Mouse (Mus musculus): ENCODE data around the gene Capn2. TPM values are rescaled to one million over a fixed set of nuclear protein-coding genes. Genes with fewer than 3 reads are reported as not detected.

Gene Capn2
- polyA plus RNA-seq, 1 experiment from 2014 or later, result 78.3 TPM

GRCm38 (mm10) chr1:182475005-182475796, 42.2 kb downstream of the Capn2 start:
- Histone ChIP-seq H3K9ac (ENCODE audit: low read length) (no peak overlapping the region), H3K9me3 (ENCODE audit: control insufficient read depth, low read length) (no peaks in the 10 kb centered on the region), H3K27me3 (ENCODE audit: control insufficient read depth, insufficient read depth, low read length) (no peaks in the 10 kb centered on the region), H3K36me3 (ENCODE audit: control insufficient read depth, insufficient read depth, low read length) (peaks cover 11% of the 10 kb centered on the region), H3K4me2 (ENCODE audit: low read depth, severe bottlenecking) (no peak overlapping the region), H3K4me1 (ENCODE audit: control insufficient read depth, insufficient read depth, low read length) (no peaks in the 10 kb centered on the region), H3K4me3 (ENCODE audit: low read depth, low read length) (no peak overlapping the region), H3K27ac (replicated peaks; ENCODE audit: low read depth, low read length) (no peak overlapping the region)
- 83% methylated on average over 5 of the region's 5 CpGs for WGBS
- ATAC-seq (ENCODE audit: insufficient number of reproducible peaks, low FRiP score, low TSS enrichment, low read depth) (no peak), DNase-seq (ENCODE audit: low spot score) (no peak)

GRCm38 (mm10) chr1:182465978-182466377, 51.4 kb downstream of the Capn2 start:
- no peak overlapping the region for H3K4me3 ChIP-seq (ENCODE audit: low read depth, low read length)
- H3K4me1 ChIP-seq (ENCODE audit: control insufficient read depth, insufficient read depth, low read length), result no peaks in the 10 kb centered on the region
- H3K27ac ChIP-seq (replicated peaks; ENCODE audit: low read depth, low read length), result no peak overlapping the region
- no peak for DNase-seq (ENCODE audit: low spot score)
- H3K9me3 ChIP-seq (ENCODE audit: control insufficient read depth, low read length), result no peaks in the 10 kb centered on the region
- no peaks in the 10 kb centered on the region for H3K27me3 ChIP-seq (ENCODE audit: control insufficient read depth, insufficient read depth, low read length)
- H3K9ac ChIP-seq (ENCODE audit: low read length), result no peak overlapping the region
- H3K4me2 ChIP-seq (ENCODE audit: low read depth, severe bottlenecking), result no peak overlapping the region
- peaks cover 5% of the 10 kb centered on the region; the same call in 1 of the 2 replicates for H3K36me3 ChIP-seq (ENCODE audit: control insufficient read depth, insufficient read depth, low read length)
- 86% methylated on average over 4 of the region's 4 CpGs for WGBS
- no peak for ATAC-seq (ENCODE audit: insufficient number of reproducible peaks, low FRiP score, low TSS enrichment, low read depth)

GRCm38 (mm10) chr1:182465309-182465708, 52.1 kb downstream of the Capn2 start:
- ATAC-seq (ENCODE audit: insufficient number of reproducible peaks, low FRiP score, low TSS enrichment, low read depth), result no peak
- Histone ChIP-seq H3K9me3 (ENCODE audit: control insufficient read depth, low read length) (no peaks in the 10 kb centered on the region), H3K27me3 (ENCODE audit: control insufficient read depth, insufficient read depth, low read length) (no peaks in the 10 kb centered on the region), H3K4me2 (ENCODE audit: low read depth, severe bottlenecking) (no peak overlapping the region), H3K9ac (ENCODE audit: low read length) (no peak overlapping the region), H3K36me3 (ENCODE audit: control insufficient read depth, insufficient read depth, low read length) (peaks cover 5% of the 10 kb centered on the region; the same call in 1 of the 2 replicates), H3K4me1 (ENCODE audit: control insufficient read depth, insufficient read depth, low read length) (no peaks in the 10 kb centered on the region), H3K27ac (replicated peaks; ENCODE audit: low read depth, low read length) (no peak overlapping the region), H3K4me3 (ENCODE audit: low read depth, low read length) (no peak overlapping the region)
- DNase-seq (ENCODE audit: low spot score), result no peak
- WGBS, result 78% methylated on average over 4 of the region's 4 CpGs

- Histone ChIP-seq H3K4me2 (ENCODE audit: low read depth, severe bottlenecking) (no peak overlapping the region), H3K36me3 (ENCODE audit: control insufficient read depth, insufficient read depth, low read length) (peaks cover 10% of the 10 kb centered on the region; the same call in 1 of the 2 replicates), H3K9ac (ENCODE audit: low read length) (no peak overlapping the region), H3K4me1 (ENCODE audit: control insufficient read depth, insufficient read depth, low read length) (no peaks in the 10 kb centered on the region), H3K27ac (replicated peaks; ENCODE audit: low read depth, low read length) (no peak overlapping the region), H3K27me3 (ENCODE audit: control insufficient read depth, insufficient read depth, low read length) (no peaks in the 10 kb centered on the region), H3K9me3 (ENCODE audit: control insufficient read depth, low read length) (no peaks in the 10 kb centered on the region), H3K4me3 (ENCODE audit: low read depth, low read length) (no peak overlapping the region)
- WGBS, result 96% methylated on average over 10 of the region's 10 CpGs
- DNase-seq (ENCODE audit: low spot score) (no peak), ATAC-seq (ENCODE audit: insufficient number of reproducible peaks, low FRiP score, low TSS enrichment, low read depth) (no peak)
Measured at GRCm38 (mm10) chr1:182461813-182462212, 55.6 kb downstream of the Capn2 start.

- H3K36me3 ChIP-seq (ENCODE audit: control insufficient read depth, insufficient read depth, low read length), result peaks cover 10% of the 10 kb centered on the region; the same call in 1 of the 2 replicates
- H3K27me3 ChIP-seq (ENCODE audit: control insufficient read depth, insufficient read depth, low read length), result no peaks in the 10 kb centered on the region
- no peaks in the 10 kb centered on the region for H3K9me3 ChIP-seq (ENCODE audit: control insufficient read depth, low read length)
- no peak overlapping the region for H3K4me2 ChIP-seq (ENCODE audit: low read depth, severe bottlenecking)
- DNase-seq (ENCODE audit: low spot score) (no peak), ATAC-seq (ENCODE audit: insufficient number of reproducible peaks, low FRiP score, low TSS enrichment, low read depth) (no peak)
- WGBS, result 87% methylated on average over 7 of the region's 7 CpGs
- H3K9ac ChIP-seq (ENCODE audit: low read length), result no peak overlapping the region
- no peak overlapping the region for H3K27ac ChIP-seq (replicated peaks; ENCODE audit: low read depth, low read length)
- no peak overlapping the region for H3K4me3 ChIP-seq (ENCODE audit: low read depth, low read length)
- H3K4me1 ChIP-seq (ENCODE audit: control insufficient read depth, insufficient read depth, low read length), result no peaks in the 10 kb centered on the region
Measured at GRCm38 (mm10) chr1:182461261-182461660, 56.1 kb downstream of the Capn2 start.

- no peaks in the 10 kb centered on the region for H3K9me3 ChIP-seq (ENCODE audit: control insufficient read depth, low read length)
- DNase-seq (ENCODE audit: low spot score), result no peak
- no peak for ATAC-seq (ENCODE audit: insufficient number of reproducible peaks, low FRiP score, low TSS enrichment, low read depth)
- no peak overlapping the region for H3K4me2 ChIP-seq (ENCODE audit: low read depth, severe bottlenecking)
- no peak overlapping the region for H3K27ac ChIP-seq (replicated peaks; ENCODE audit: low read depth, low read length)
- H3K9ac ChIP-seq (ENCODE audit: low read length), result no peak overlapping the region
- no peaks in the 10 kb centered on the region for H3K4me1 ChIP-seq (ENCODE audit: control insufficient read depth, insufficient read depth, low read length)
- no peaks in the 10 kb centered on the region for H3K27me3 ChIP-seq (ENCODE audit: control insufficient read depth, insufficient read depth, low read length)
- WGBS, result 85% methylated on average over 13 of the region's 13 CpGs
- no peak overlapping the region for H3K4me3 ChIP-seq (ENCODE audit: low read depth, low read length)
- peaks cover 10% of the 10 kb centered on the region; the same call in 1 of the 2 replicates for H3K36me3 ChIP-seq (ENCODE audit: control insufficient read depth, insufficient read depth, low read length)
Measured at GRCm38 (mm10) chr1:182460291-182461244, 56.8 kb downstream of the Capn2 start.

- ATAC-seq (ENCODE audit: insufficient number of reproducible peaks, low FRiP score, low TSS enrichment, low read depth) (no peak), DNase-seq (ENCODE audit: low spot score) (no peak)
- H3K27ac ChIP-seq (replicated peaks; ENCODE audit: low read depth, low read length), result no peak overlapping the region
- no peaks in the 10 kb centered on the region for H3K4me1 ChIP-seq (ENCODE audit: control insufficient read depth, insufficient read depth, low read length)
- no peak overlapping the region for H3K4me3 ChIP-seq (ENCODE audit: low read depth, low read length)
- H3K9me3 ChIP-seq (ENCODE audit: control insufficient read depth, low read length), result no peaks in the 10 kb centered on the region
- no peak overlapping the region for H3K9ac ChIP-seq (ENCODE audit: low read length)
- H3K36me3 ChIP-seq (ENCODE audit: control insufficient read depth, insufficient read depth, low read length), result peaks cover 14% of the 10 kb centered on the region; the same call in 1 of the 2 replicates
- no peaks in the 10 kb centered on the region for H3K27me3 ChIP-seq (ENCODE audit: control insufficient read depth, insufficient read depth, low read length)
- WGBS, result 91% methylated on average over 8 of the region's 8 CpGs
- no peak overlapping the region for H3K4me2 ChIP-seq (ENCODE audit: low read depth, severe bottlenecking)
Measured at GRCm38 (mm10) chr1:182459436-182459835, 58.0 kb downstream of the Capn2 start.

- 85% methylated on average over 19 of the region's 19 CpGs for WGBS
- Histone ChIP-seq H3K27ac (replicated peaks; ENCODE audit: low read depth, low read length) (no peak overlapping the region), H3K9me3 (ENCODE audit: control insufficient read depth, low read length) (no peaks in the 10 kb centered on the region), H3K4me3 (ENCODE audit: low read depth, low read length) (no peak overlapping the region), H3K9ac (ENCODE audit: low read length) (no peak overlapping the region), H3K4me1 (ENCODE audit: control insufficient read depth, insufficient read depth, low read length) (no peaks in the 10 kb centered on the region), H3K36me3 (ENCODE audit: control insufficient read depth, insufficient read depth, low read length) (peaks cover 18% of the 10 kb centered on the region), H3K27me3 (ENCODE audit: control insufficient read depth, insufficient read depth, low read length) (no peaks in the 10 kb centered on the region), H3K4me2 (ENCODE audit: low read depth, severe bottlenecking) (no peak overlapping the region)
- ATAC-seq (ENCODE audit: insufficient number of reproducible peaks, low FRiP score, low TSS enrichment, low read depth), result no peak
- no peak for DNase-seq (ENCODE audit: low spot score)
Measured at GRCm38 (mm10) chr1:182458556-182458955, 58.9 kb downstream of the Capn2 start.

Measured in limb, embryonic 11.5 days (tissue).